ENCODE assay signal across 9 mouse cellular contexts in the genomic region with DNA sequence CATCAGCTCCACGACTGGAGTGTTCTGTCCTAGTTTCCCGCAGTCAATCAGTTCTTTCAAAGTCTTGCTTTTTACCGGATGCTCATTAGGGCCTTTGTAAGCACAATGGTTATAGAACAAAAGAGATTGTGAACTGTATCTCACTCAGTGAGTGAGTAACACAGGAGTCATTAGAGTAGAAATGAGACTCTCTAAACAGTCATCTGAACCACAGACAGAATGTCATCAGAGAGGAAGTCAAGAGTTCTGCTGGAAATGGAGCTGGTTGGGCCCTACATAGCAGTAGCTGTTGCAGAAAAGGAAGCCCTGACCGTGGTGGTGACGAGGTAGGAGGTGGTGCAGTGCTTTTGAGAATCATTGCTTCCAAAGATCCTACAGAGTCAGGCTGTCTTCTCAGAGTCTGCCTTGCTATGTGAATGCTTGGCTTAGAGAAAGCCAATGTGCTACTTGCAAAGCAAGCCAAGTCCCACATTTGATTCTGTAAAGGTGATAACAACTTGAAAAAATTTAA. TPM values are rescaled to one million over a fixed set of nuclear protein-coding genes. Genes with fewer than 3 reads are reported as not detected.
DNase-seq lines count a peak whose midpoint lies in the region; ATAC-seq and TF ChIP-seq lines count a peak whose summit lies in the region.
"Had no signal": no experiment of that assay in that cellular context is flagged by ENCODE, and none has a peak within 500 bp of the region (broad histone marks: within the 10 kb centered on the region; RNA-seq: fewer than 3 reads in every experiment).

No protein-coding gene starts in this region.

- H3K9ac ChIP-seq in midbrain, postnatal 0 days (replicated peaks; ENCODE audit: low read length, poor library complexity, severe bottlenecking), result no peak overlapping the region

- TF ChIP-seq CTCF in bone marrow macrophage, adult 2 months (IDR thresholded peaks at IDR 0.05; ENCODE audit: low read depth, low read length), result no peak
- no peak for TF ChIP-seq CTCF in midbrain, postnatal 0 days (IDR thresholded peaks at IDR 0.05)

- WGBS in midbrain, postnatal 0 days, result 58% methylated on average over 5 of the region's 5 CpGs

- no peaks in the 10 kb centered on the region for H3K36me3 ChIP-seq in midbrain, postnatal 0 days (ENCODE audit: insufficient read depth, low read length)

- peak overlapping the region; percentile 91 for H3K27ac ChIP-seq in bone marrow macrophage, adult 2 months (ENCODE audit: insufficient read depth, low read depth, low read length)
- H3K27ac ChIP-seq in midbrain, postnatal 0 days (ENCODE audit: low read depth, low read length), result no peak overlapping the region

- peaks cover 23% of the 10 kb centered on the region for H3K4me1 ChIP-seq in bone marrow macrophage, adult 2 months (ENCODE audit: control insufficient read depth, insufficient read depth, low read length)
- H3K4me1 ChIP-seq in midbrain, postnatal 0 days (ENCODE audit: insufficient read depth, low read length), result no peaks in the 10 kb centered on the region

- H3K9me3 ChIP-seq in midbrain, postnatal 0 days (ENCODE audit: low read length), result no peaks in the 10 kb centered on the region

- peak; percentile 30 to 43 for DNase-seq in left cerebral cortex, postnatal 14 days (ENCODE audit: low spot score in 2 of 2)
- DNase-seq in left cerebral cortex, adult 11 months (ENCODE audit: low spot score), result no peak
- DNase-seq in naive thymus-derived CD4-positive, alpha-beta T cell, adult 2 months (ENCODE audit: low read depth), result peak; percentile 74
- DNase-seq in midbrain, postnatal 0 days (ENCODE audit: low spot score), result no peak
- DNase-seq in embryo, embryonic 9.5 days (ENCODE audit: extremely low spot score), result no peak
- DNase-seq in adrenal gland, adult 2 months, result no peak
- DNase-seq: kidney, postnatal 10 days had no signal

- intact Hi-C loops in left cerebral cortex, postnatal 14 days (cut with DNase I), result loop anchor here (10.0 kb wide), 1 partner anchor 98 kb away; the partner anchor contains the start of gene Pde3b

- H3K4me3 ChIP-seq in bone marrow macrophage, adult 2 months (ENCODE audit: insufficient read depth, low read length), result no peak overlapping the region
- no peak overlapping the region for H3K4me3 ChIP-seq in midbrain, postnatal 0 days (ENCODE audit: low read depth, low read length)

- no peak for TF ChIP-seq POLR2A in bone marrow macrophage, adult 2 months (IDR thresholded peaks at IDR 0.05; ENCODE audit: borderline replicate concordance, low read depth, low read length)

- H3K4me2 ChIP-seq in midbrain, postnatal 0 days (ENCODE audit: low read depth, low read length, poor library complexity, severe bottlenecking), result no peak overlapping the region

- no peaks in the 10 kb centered on the region for H3K27me3 ChIP-seq in midbrain, postnatal 0 days (ENCODE audit: insufficient read depth, low read length)

- ATAC-seq in CD4-positive, CD25-positive, alpha-beta regulatory T cell, adult 4 months, result peak; percentile 58
- no peak for ATAC-seq in midbrain, postnatal 0 days (ENCODE audit: low FRiP score)

RNA-seq across cellular contexts. Expression of gene Psma1, which starts 40.5 kb away (rescaled TPM):
- 100 to 1,000 TPM; 114 to 128 TPM for total RNA-seq in left cerebral cortex, postnatal 14 days (2021)
- 100 to 1,000 TPM; 218 to 222 TPM for polyA plus RNA-seq in CD4-positive, CD25-positive, alpha-beta regulatory T cell, adult 4 months (2017; shearing (Covaris generic))
- polyA plus RNA-seq in bone marrow macrophage, adult 2 months (2012; ENCODE audit: insufficient read depth, insufficient read length, missing spikeins), result 158 and 164 TPM in 2 replicates
- total RNA-seq in midbrain, postnatal 0 days (2014; rRNA removed), result 158 and 167 TPM in 2 replicates
- 317 and 329 TPM in 2 replicates for polyA plus RNA-seq in midbrain, postnatal 0 days (2015; fragmentation: Nextera tagmentation; extraction: Ambion mirVana)
- 100 to 1,000 TPM; 159 to 179 TPM for total RNA-seq in adrenal gland, adult 2 months (2021)
- polyA plus RNA-seq in adrenal gland, adult 2 months (2012; rRNA removed), result 26.2 and 30.9 TPM in 2 replicates

Comparison
In these comparisons a context has a peak if more than half of its experiments do, and no peak if none do; other contexts are left out.
1. DNase-seq: peak in left cerebral cortex, postnatal 14 days (2 of 2) and naive thymus-derived CD4-positive, alpha-beta T cell, adult 2 months (single experiment); none in left cerebral cortex, adult 11 months (single experiment), midbrain, postnatal 0 days (single experiment), embryo, embryonic 9.5 days (single experiment) and adrenal gland, adult 2 months (single experiment).